Mouse (Mus musculus) cerebellum, adult 2 months (tissue): Measurements from ENCODE around the gene Lypd6.

Experiments
- CTCF ChIP-seq: fragments of 200-500 bp; IDR thresholded peaks from 2 replicates; pipeline ENCODE4 v1.5.1; 2011; ENCODE audit warnings: low read depth, mild to moderate bottlenecking, control low read depth, low read length, moderate library complexity, borderline replicate concordance; ENCODE audit not compliant: insufficient read depth
- POLR2A ChIP-seq: fragments of 200-500 bp; IDR thresholded peaks from 2 replicates; pipeline ENCODE4 v1.6.1; 2011; ENCODE audit warnings: low read length, control low read depth, borderline replicate concordance; ENCODE audit not compliant: insufficient read depth

- TF ChIP-seq CTCF: no peak
- TF ChIP-seq POLR2A: no peak
Measured at GRCm38 (mm10) chr2:50110167-50110566, 43.9 kb downstream of the Lypd6 start.
